Mouse (Mus musculus) megakaryocyte progenitor cell, adult 5-6 weeks (primary cell): ENCODE results near the gene Rpgrip1. TPM values are rescaled to one million over a fixed set of nuclear protein-coding genes. Genes with fewer than 3 reads are reported as not detected.
"Not testable (repeated sequence)": the region's sequence is repeated elsewhere in the genome, so short reads cannot be mapped to it uniquely, and the experiment has no call there.

Experiments used
- ATAC-seq: replicated peaks from 2 replicates; pipeline ENCODE4 v1.8.0; 2016; ENCODE audit warnings: mild to moderate bottlenecking, moderate TSS enrichment, inconsistent platforms; ENCODE audit not compliant: poor library complexity
- total RNA-seq, 2 experiments: library from RNA; stranded (forward) in 1 of 2; stranded (reverse) in 1 of 2; fragments of 157-497, 149-512 nt in 1 of 2; fragments of 200-1000 nt in 1 of 2; gene quantifications; 2 replicates each; pipeline versions ENCODE4 v1.2.3 to v1.2.4; 2015 to 2017

Rpgrip1 gene
- total RNA-seq (2015) (5.2 and 7.9 TPM in 2 replicates), total RNA-seq (2017) (3.3 and 7.1 TPM in 2 replicates)

DNA sequence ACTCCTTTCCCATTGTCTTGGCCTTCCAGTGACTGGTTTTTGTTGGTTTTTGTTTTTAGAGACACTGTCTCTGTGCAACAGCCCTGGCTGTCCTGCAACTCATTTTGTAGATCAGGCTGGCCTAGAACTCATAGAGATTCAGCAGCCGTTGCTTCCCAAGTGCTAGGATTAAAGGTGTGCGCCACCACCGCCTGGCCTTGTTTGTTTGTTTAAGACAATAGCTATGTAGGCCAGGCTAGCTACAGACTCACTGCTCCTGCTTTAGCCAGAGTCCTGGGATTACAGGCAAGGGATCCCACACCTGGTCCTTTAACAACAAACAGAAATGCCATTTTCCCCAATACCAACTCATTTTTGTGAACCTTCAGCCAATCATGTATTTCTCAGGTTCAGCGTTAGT is at the start of gene Rpgrip1:
Rpgrip1 (plus strand) TSS at position 359 of the 400 bp plus-strand sequence.
- ATAC-seq, result no peak

DNA sequence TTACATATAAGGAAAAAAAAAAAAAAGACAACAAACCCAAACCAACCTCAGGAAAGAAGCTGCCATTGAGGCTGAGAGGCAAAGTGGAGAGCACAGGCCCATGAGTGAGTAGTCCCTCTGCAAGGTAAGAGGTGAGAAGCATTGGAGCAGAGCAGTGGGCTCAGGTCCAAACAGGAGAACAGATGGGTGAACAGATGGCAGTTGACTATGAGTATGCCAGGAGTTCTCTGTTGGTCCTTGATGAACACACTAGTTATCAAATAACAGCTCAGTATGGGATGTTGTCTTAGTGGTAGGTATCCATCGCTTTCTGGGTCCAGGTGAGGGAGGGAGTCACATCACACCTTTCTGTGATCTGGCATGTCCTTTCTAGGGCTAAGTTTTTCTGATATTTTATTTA is 49.7 kb upstream of the Rpgrip1 start:
- no peak for ATAC-seq

DNA sequence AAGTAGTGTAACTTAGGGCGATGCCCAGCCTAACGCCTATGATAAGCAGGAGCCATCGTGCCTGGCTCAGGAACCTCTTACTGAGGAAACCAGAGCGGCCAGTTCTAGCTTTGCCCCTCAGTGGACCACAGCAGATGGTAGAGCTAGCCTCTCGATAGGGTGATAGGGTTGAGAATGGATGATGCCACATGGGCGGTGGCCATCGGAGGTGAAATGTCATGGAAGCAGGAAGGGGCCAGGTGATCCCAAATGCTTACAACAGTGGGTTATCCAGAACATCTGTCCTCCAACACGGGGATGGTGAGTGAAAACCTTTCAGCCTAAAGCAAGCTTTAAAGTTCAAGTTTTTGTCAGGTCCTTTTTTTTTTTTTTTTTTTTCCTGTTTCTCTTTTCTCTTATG is 48.7 kb upstream of the Rpgrip1 start:
- no peak for ATAC-seq

DNA sequence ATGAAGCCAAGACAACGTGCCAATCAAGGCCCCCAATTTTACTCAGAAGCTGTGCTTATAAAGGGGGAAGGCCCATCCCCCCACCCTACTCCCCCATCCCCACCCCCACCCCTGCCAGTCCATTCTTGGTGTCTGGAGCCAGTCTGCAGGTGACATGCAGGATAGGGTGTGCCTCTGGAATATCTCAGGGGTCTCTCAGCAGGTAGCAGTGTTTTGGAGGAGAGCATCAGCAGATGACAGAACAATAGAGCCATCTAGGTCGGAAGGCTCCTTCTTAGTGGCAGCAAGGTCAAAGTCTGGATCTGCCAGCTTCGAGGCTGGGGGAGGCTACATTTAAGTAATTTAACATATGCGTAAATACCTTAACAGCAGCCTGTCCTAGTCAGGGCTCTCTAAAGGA is 44.4 kb upstream of the Rpgrip1 start:
- no peak for ATAC-seq

DNA sequence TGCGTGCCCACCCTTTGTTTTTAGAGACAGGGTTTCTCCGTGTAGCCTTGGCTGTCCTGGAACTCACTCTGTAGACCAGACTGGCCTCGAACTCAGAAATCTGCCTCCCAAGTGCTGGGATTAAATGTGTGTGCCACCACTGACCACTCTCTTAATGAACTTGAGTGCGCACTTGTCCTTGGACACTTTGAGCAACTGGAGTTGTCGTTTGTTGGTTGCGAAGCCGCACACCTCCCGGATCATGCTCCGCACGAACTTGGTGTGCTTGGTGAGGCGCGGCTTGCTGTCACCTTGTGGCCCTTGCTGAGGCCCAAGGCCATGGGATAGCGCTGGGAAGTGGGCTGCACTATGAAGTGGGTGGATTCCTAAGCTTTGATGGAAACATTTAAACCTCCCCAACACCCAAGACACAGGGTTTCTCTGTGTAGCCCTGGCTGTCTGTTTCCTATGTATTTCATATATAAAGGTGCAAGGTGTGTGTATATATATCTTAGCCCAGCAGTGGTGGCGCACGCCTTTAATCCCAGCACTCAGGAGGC is 38.8 kb upstream of the Rpgrip1 start:
- no peak for ATAC-seq

DNA sequence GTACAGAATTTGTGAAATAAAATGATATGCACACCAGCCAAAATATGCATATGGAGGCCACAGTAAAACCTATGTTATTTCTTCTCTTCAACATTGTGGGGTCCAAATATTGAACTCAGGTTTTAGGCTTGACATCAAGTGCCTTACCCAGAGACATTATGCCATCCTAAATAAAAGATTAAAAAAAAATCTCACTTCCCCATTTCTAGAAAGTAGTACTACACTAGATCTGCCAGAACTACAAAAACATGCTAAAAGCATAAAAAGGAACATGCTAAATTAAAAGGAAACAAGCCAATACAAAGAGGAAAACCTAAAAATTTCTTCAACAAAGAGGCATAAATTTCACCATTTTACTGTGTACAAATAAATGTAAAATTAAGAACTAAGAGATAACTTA is 27.4 kb upstream of the Rpgrip1 start:
- peak; percentile 57 for ATAC-seq

DNA sequence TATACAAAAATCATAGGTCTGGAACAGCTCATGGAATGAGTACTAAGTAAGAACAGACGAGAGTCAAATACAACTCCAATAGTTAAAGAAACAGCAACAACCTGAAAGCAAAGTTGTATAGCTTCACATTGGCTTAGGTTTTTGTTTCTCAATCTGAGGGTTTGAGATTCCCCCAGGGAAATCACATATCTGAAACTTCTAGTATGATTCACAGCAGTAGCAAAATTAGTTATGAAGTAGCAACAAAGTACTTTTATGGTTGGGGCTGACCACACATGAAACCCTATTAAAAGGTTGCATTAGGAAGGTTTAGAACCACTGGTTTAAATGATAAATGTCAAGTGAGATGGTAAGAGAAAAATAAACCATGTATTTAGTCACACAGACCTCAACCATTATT is 16.0 kb upstream of the Rpgrip1 start:
- ATAC-seq, result no peak

DNA sequence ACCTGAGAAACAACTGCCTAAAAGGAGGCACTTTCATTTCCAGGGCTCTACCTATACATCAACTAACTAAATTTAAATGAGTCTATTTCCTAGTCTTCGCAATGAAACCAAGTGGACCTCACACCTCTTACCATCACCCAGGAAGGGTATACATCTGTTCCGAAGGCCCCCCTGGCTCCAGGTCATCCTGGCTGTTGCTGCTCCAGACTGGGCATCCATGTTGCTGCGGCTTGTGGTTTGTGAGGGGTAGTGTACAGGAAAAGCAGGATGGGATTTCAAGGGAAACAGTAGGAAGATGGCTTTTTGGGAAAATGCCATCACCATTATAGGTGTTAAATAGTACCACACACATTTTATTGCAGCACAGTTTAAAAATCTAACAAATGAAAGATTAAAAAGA is 13.3 kb upstream of the Rpgrip1 start:
- ATAC-seq, result not testable (repeated sequence)

DNA sequence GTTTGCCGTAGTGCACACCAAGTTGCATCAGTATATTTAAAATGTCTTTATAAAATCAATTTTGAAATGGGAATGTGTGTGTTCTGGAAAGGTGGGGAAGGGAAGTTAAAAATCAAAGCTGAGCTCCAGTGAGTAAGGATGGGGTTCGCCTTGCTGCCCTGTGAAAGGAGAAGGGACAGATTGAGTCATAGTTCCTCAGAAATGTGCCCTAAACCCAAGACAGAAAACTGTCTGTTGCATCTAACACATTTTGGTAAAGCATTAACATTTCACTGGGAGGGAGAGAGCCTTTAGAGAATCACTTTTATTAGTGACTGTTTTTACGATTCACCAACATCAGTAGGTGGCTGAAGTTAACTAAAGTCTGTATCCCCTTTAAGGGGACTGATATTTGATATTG is 12.1 kb upstream of the Rpgrip1 start:
- not testable (repeated sequence) for ATAC-seq

DNA sequence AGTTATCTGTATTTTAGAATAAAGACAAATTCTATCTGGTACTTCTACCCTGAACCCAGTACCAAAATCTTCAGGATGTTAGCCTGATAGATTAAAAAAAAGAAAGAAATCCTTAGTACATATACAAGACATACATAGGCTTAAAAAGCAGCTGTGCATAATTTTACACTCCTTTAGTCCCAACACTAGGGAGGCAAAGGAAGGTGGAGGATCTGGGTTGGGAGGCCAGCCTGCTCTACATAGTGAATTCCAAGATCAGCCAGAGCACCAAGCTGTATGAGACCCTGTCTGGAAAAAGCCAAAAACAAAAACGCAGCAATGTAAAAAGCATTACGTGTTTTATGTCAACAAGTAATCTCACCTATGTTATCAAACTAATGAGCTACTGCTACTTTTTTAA is 10.9 kb upstream of the Rpgrip1 start:
- no peak for ATAC-seq

DNA sequence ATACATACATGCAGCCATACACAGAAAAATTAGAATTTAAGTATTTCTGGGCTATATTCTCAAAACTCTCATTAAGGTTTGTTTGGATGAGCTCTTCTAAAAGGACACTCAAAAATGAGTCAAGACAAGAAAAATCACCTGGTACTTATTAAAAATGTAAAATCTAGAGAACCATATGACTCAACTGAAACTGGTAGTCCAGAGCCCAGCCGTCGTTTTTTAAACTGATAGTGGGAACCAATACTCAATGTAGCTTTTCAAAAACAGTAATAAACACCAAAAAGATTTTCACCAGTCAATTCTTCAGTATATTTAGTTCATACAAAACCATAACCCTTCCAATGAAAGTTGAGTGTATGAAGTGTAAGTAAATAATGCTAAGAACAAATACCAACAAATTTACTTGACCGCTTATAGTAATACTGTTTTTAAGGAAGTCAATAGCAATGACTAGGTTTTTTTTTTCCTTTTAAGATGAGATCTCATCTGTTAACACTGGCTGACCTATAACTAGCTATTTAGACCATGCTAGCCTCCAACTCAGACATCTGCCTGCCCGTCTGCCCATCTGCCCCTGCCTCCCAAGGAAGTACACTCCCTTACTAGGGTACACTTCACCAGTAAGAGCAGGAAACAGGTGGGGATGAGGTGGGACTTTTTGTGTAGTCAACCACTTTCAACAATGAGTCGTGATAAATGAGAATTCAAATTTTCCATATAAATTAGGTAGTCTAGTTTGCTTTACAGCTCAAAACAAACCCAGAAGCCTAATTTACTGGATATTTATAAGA is 10.1 kb upstream of the Rpgrip1 start:
- no peak for ATAC-seq

DNA sequence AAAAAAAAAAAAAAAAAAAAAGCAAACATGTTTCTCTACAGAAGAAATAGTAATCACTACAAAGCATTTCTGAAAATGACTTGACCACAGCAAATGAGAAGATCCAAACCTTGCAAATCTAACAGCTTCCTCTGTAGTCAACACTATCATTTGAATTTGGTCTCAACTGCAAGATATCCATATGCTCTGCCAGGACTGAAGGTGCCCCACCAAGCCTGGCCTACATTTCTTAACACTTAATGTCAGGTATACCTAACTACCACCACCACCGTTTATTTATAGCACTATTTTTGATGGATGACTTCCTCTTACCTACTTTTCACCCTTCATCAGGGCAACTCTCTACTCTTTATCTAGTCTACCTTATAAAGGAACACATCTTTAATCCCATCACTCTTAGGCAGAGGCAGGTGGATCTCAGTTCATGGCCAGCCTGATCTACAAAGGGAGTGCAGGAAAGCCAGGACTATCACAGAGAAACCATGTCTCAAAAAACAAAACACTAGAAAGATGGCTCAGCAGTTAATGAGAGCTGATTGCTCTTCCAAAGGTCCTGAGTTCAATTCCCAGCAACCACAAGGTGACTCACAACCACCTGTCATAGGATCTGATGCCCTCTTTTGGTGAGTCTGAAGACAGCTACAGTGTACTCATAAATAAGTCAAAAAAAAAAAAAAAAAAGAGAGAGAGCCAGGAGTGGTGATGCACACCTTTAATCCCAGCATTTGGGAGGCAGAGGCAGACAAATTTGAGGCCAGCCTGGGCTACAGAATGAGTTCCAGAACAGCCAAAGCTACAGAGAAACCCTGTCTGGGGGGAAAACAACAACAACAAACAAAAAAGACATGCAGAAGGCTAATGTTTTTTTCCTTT is 9.0 kb upstream of the Rpgrip1 start:
- ATAC-seq, result no peak

DNA sequence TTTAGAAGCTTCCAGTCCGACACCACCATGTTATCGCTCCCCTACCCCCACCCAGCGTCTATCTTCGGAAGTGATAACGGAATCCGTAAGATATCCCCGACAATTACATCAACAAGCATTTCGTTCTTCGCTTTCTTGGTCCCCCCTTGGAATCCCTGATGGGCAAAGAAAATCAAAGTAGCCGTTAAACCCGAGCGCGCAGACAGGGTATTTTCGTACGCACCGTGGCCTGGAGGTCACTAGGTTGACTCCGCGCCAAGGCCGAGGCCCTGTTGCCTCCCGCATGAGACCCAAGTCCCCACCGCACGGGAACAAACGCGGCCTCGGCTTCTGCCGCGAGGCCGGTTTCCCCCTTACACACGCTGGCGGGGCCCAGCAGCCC is 7.0 kb upstream of the Rpgrip1 start:
- ATAC-seq, result peak; percentile 12

DNA sequence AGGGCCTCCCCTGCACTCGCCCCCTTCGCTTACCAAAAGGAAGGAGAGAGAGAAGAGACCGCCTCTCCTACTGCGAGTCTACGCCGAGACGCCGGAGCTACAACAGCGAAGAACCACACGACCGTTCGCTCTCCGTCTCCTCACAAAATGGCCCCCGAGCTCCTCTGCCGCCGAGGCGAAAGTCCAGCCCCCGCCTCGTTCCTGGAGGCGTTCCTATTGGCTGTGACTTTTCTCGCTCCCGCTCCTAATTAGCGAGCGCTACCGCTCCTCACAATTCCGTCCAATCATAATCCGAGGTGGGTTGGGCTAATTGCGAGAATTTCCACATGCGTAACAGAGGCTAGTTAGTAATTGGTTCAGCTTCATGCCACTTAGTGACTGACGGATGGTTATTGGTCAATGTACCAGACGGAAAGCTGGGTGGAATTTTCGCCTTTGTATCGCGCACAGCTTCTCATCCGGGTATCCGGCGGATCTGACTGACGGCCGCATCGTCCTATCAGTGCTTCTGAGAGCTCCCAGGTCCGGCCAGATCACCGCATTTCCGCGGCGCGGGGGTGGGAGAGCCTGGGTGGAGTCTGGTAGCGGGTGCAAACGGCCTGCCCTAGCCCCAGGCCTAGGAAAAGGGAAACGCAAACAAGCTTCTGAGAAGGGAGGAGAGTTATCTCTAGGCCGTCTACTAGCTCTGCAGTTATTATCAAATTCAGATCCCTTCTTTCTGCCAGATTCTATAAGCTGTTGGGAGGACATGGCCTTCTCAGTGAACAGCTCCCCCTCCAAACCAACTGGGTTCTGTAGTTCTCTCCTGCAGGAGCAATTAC is 6.4 kb upstream of the Rpgrip1 start, which contains the start of gene Hnrnpc:
Hnrnpc (minus strand) TSS at position 173 of the 821 bp plus-strand sequence.
- ATAC-seq, result peak; percentile 86

DNA sequence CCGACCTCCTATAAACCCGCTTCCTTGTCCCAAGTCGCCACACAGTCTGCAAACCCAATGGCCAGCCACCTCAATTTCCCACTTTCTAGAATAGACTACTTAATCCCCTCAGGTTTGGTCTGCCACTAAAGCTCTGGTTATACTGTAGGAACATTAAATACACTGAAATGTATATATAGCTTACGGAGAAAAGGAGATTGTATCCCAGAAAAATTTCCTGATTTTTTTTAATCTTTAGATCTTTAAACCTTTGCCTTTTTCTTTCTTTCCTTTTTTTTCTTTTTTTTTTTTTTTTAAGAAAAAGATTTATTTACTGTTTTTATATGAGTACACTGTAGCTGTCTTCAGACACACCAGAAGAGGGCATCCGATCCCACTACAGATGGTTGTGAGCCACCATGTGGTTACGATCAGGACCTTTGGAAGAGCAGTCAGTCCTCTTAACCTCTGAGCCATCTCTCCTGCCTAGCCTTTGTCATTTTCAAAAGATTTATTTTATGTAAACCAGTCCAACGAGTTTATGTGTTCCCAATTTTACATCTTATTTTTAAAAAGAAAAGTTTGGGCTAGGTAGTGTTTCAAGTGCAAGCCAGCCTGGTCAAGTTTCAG is 5.7 kb upstream of the Rpgrip1 start:
- ATAC-seq, result no peak

DNA sequence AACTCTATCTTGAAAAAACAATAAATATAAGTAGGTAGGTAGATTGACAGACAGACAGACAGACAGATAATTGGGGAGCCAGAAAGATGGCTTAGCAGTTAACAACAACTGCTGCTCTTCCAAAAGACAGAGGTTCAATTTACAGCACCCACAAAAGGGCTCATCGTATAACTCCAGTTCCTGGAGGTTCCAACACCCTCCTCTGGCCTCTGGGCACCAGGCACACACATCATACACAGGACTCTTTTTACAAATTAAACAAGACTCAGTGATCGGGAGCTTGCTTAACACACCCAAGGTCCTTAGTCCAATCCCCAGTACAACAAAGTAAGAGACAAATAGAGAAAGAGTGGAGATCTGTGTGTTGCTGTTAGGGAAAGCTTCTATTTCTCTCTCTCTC is 5.2 kb upstream of the Rpgrip1 start:
- ATAC-seq, result no peak

DNA sequence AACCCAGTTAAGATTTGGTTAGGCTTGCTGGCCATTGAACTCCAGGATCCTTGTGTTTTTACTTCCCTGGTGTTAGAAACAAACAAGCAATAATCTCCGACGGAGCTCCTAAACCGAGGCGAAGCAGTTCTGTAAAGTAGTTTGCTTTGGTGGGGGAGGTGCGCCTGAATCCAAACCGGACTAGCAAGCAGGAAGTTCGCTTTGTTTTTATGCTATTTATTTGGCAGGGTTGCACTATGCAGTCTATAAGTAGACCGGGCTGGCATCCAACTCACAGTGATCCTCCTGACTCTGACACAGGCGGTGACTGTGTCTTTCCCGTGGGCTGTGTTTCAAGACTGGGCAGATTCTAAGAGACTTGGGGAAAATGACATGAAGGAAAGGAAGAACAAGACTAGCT is 3.8 kb upstream of the Rpgrip1 start:
- 0 out of 2 replicates have a peak, but pooled peaks have one; percentile 3 for ATAC-seq

DNA sequence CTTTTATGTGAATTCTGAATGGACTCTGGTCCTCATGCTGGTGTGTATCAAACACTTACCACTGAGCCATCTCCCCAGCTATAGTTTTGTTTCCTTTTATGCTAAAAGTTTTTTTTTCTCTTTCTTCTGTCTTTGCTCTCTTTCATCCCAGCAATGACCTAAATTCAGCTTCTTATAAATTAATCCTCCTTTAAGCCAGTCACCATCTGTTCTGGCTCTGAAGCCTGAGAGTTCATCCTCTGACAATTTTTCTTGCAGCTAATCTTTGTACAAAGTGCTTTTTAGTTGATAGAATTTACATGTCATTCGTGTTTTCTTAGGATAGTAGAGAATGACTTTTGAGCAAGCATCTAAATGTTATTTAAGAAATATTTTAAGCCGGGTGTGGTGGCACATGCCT is 2.5 kb upstream of the Rpgrip1 start:
- ATAC-seq, result no peak

DNA sequence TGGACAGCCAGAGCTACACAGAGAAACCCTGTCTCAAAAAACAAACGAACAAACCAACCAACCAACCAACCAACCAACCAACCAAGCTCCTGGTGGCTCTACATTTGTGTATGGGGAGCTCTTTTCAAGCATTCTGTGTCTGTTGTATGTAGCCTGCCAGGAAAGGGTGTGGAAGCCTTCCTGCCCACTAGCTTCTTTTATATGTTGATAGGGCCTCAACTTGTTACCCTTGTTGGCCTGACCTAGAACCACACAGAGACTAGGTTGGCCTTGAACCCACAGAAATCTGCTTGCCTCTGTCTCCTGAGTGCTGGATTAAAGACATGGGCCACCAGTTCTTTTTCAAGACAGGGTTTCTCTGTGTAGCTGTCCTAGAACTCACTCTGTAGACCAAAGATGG is 3.6 kb downstream of the Rpgrip1 start:
- ATAC-seq, result no peak

DNA sequence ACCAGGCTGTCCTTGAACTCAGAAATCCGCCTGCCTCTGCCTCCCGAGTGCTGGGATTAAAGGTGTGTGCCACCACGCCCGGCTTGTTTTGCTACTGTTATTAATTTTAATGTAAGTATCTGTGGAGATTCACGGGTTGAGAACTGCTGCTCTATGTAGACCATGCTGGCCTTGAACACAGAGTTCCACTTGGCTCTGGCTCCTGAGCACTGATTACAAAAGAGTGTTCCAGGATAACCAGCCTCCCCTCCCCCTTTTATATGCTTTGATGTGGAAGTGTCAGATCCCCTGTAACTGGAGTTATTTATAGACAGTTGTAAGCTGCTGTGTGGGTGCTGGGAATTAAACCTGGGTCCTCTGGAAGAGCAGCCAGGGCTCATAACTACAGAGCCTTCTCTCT is 6.7 kb downstream of the Rpgrip1 start:
- ATAC-seq, result no peak

DNA sequence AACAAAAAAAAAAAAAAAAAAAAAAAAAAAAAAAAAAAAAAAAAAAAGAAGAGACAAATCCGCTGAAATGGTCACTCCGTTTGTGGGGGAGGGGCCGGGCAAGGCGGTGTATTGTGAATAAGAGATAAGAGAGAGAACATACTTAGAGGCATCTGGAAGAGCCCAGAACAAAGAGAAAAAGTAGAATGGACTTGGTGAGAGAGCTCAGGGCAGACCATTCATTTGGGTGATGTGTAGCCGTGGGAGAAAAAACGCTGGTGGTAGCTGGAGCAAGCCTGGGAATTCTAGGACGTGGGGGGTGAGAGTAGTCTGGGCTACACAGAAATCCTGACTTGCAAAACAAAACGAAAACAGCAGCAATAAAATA is 7.9 kb downstream of the Rpgrip1 start:
- peak; percentile 44 for ATAC-seq
